Mouse (Mus musculus) cerebellum, adult 11 months (tissue): ENCODE measurements around the gene Peli2.

Experiments
- DNase-seq: peaks from one replicate; pipeline ENCODE4 v3.0.0; 2022

The Peli2 gene

GRCm38 (mm10) chr14:48196804-48197203 lies 76.2 kb downstream of the Peli2 start:
- no peak for DNase-seq

- DNase-seq, result no peak
Measured at GRCm38 (mm10) chr14:48197287-48197686, 76.7 kb downstream of the Peli2 start.

- no peak for DNase-seq
Measured at GRCm38 (mm10) chr14:48198190-48198954, 77.7 kb downstream of the Peli2 start.

DNA sequence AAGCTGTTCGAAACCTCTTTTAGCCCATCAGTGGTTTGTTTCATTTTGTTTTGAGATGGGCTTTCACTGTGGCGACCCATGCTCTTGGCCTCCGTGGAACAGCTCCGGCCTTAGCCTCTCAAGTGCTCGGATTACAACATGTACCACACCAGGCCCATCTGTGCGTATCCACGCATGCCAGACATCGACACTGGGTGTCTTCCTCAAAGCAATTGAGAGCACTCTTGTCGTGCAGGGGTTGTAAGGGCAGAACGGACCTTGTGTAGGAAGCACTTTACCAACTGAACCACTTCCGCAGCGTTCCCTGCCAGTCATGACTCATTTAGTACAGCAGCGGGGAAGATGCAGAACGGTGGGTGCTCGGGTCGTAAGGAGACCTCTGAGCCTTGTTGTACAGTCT lies 78.3 kb downstream of the Peli2 start:
- no peak for DNase-seq

DNA sequence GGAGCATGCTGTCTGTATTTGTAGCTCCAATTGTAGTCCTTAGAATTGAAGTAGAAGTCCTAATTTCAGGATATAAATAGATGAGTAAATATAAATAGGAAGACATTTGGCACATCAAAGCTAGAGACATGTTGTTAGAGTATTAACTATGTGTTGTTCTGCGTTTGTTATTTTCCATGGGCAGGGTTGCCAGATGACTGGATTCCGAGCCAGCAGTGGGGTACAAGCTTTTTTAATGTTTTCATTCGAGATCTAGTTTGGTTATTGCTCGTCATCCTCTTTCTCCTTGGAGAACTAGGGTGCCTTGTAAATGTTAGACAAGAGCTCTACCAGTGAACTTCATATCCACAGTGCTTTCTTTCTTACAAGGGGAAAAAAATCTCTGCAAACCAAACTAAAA lies 78.9 kb downstream of the Peli2 start:
- DNase-seq, result no peak

DNA sequence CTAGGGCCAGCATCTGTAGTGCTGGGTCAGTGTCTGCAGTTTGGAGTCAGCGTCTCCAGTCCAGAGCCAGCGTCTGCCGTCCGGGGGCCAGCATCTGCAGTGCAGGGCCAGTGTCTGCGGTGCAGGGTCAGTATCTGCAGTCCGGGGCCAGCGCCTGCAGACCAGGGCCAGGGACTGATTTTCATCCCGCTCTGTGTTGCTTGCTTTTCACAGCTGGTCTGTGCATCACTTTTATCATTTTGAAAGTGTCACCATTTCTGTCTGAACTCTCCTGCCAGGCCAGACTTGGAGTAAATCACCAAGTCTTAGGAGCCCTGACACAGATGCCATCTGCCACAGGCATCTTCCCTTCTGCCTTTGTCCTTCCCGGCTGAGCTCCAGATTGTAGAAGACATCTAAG lies 79.7 kb downstream of the Peli2 start:
- DNase-seq, result no peak

DNA sequence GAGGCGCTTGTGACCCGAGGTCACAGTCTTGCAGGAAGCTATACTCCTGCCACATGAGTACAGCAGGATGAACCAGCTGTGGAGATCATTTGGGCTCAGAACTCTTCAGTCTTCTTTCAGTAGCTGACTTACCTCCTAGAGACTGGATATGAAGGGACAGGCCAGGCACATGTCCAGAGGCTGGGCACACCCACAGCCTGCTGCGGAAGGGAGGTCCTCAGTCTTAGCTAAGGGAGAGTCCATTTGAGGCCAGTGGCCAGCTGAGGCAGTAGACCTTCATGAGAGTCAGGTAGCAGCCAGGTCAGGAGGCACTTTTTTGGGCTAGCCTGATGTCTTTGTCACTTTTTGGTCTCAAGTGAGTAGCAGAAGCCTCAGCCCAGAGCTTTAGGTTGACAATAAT lies 80.2 kb downstream of the Peli2 start:
- DNase-seq, result no peak

DNA sequence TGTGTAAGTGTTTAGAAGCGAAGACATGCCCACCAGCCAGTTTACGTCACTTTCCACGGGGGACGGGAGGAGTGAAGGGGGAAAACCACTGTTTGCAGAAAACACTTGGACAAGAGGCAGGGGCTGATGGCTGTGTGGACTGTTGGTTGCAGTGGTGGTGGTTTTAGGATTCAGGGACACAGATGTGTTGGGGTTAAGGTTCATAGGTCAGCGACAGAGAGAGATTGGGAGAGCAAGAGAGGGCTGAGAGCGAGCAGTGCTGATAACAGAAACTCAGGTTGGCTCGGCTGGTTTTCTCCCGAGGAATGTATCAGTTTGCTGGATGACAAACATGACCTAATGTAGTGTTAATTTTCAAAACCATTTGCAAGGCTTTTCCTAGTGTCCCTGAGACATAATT lies 80.8 kb downstream of the Peli2 start:
- no peak for DNase-seq

DNA sequence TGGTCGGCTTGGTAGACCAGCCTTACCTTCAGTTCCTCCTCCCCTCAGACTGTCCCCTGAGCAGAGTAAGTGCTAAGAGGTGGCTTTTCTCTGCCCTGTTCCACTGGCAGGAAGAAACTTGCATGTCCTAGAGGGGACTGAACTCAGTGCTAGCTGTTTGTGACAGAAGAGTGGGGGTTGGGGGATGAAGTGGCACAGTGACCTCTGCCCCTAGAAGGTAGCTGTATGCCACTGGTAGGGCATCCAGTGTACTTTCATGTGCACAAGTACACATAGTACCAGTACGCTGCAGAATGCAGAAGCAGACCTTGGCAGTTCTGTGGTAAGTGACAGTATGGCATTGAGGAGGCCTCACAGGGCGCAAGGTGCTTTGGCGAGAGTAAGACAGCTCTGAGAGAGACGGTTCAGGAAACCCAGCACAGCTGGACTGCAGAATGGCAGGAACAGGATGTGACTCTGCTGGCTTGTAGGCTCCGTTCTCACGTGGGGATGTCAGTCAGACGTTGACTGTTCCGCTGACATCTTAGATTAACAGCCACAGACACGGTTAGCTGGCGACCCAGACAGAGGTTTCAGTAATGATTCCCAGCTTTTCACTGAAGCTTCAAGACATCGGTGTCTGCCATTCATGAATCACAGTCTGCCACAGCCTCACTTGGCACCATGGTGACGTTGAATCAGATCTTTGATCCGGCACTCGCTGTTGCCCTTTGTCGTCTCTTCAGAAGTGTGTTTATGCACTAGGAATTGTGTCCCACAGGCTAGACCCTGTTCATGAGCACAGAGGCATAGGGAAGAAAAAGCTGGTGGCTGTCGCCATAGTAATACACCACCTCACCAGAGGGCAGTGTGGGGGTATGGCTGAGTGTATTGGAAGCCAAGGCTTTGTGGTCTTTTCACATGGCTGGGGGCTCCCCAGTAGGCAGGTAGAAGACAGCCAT lies 81.7 kb downstream of the Peli2 start:
- no peak for DNase-seq

DNA sequence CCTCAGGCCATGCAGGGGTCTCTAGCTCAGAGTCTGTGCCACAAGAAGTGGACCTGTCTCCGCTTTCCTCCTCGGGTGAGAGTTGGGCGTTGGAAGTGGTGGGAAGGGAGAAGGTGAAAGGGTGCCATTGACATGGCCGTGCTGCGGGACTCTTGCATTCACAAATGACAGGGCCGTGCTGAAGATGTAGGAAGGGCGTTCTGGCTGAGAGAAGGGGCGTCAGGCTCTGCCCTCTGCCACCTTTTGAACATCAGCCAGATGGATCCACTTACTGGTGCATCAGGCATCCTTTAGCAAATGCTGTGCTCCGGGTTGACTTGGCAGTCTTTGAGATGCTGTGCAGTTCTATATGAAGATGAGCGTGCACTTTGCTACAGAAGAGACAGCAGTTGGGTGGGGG lies 84.4 kb downstream of the Peli2 start:
- no peak for DNase-seq

GRCm38 (mm10) chr14:48205635-48206034 lies 85.0 kb downstream of the Peli2 start:
- no peak for DNase-seq

GRCm38 (mm10) chr14:48207119-48207518 lies 86.5 kb downstream of the Peli2 start:
- DNase-seq, result no peak

DNA sequence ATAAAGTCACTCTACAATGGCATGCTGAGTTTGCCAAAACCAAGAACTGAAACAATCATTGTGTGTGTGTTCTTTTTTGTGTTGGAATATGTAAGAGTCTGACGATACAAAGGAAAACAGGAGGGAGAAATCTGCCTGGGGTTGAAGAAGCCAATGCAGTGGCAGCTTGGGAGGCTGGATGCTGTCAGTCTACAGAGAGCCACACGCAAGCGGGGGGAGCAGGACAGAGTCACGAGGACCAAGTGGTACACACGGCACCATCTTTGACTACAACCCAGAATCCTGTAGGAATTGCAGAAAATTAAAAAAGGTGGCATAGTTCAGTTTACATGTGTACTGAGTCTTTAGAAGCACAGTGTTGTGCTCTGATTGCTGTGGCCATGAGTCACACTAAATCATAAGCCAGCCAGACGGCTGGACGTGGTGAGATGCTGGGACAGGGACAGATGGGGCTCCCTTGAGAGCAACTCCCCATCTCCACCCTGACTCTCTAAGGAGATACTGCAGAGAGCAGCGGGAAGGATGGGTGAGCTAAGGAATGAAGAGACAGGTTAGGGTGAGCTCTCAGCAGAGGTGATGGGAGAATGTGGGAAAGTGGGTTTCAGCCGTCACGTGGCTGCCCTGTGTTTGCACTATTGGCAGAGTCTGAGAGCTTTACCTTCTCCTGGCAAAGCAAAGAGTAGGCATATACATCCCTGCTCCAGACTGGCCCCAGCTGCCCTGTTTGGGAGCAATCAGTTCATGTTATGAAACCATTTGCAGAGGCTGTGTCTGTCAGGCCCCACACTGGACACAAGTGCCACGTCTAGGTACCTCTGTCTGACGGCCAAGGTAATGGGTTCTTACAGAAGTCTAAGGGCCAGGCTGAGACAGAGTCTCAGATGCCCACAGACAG lies 87.4 kb downstream of the Peli2 start:
- no peak for DNase-seq

DNA sequence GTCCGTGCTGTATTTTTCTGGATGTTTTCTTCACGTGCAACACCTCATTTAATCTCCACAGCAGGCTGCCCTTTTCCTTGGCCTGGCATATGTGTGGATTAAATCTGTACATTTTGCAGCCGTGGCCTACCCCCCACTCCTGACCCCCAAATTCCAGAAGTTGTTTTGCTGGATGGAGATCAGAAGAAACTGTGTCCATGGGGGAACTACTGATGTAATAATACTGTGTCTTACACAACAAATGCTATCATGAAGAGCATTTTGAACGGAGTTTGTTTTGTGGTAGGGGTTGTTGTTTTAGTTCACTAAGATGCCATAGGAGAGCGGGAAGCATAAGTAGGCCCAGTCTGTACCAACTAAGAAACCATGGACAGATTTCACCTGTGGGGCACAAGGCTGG lies 88.8 kb downstream of the Peli2 start:
- DNase-seq, result no peak

- DNase-seq, result no peak
Measured at GRCm38 (mm10) chr14:48210089-48210488, 89.5 kb downstream of the Peli2 start.

DNA sequence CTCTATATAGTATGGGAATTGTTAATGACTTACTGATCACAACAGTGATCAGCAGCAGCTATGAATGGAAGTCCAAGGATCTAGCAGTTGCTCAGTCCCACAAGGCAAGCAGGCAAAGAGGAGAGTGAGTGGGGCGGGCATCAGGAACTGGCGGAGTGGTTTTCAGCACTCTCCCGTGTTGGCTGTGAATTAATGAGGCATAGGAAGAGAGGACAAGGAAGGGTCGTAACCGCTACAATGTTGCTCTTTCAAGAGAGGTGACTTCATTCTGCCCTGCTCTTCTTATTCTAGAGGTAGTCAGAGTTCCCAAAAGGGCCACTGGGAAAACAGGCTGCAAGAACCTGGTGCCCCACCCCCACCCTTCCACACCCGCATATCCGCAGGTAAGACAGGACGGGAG lies 90.9 kb downstream of the Peli2 start:
- DNase-seq, result no peak

DNA sequence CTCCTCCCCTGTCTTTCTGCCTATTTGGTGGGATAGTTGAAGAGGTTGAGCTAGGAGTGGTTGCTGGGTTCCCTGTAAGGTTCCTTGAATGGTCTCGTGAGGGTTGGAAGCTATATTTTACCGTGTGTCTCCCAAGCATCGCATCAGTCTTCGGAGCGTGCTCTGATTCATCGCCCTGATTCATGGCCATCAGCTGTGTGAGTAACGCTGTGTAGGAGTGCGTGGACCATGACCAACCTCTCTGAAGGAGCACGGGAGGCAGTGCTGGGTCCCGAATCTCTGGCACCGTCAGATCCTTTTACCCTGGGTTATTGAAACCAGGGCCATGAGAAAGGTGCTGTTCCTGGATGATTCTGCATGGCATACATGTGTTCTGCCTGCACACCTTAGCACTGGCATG lies 92.2 kb downstream of the Peli2 start:
- no peak for DNase-seq

DNA sequence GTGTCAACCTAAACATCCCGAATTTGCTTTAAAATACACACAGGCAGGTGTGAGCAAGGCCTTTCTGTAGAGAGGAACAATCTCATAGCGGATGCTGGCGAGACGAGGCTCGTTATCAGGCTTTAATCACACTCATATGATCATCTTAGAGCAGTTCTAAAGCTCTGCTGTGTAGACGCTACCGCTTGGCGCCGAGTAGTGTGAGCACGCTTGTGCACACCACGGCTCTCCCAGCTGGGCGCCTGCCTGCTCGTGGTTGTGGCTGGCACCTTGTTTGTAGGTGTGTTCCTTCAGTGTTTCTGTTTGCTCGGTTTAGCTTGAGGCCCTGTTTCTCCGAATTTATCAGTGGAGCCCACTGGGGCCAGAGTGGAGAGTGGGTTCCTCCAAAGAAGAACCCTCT lies 93.0 kb downstream of the Peli2 start:
- no peak for DNase-seq

DNA sequence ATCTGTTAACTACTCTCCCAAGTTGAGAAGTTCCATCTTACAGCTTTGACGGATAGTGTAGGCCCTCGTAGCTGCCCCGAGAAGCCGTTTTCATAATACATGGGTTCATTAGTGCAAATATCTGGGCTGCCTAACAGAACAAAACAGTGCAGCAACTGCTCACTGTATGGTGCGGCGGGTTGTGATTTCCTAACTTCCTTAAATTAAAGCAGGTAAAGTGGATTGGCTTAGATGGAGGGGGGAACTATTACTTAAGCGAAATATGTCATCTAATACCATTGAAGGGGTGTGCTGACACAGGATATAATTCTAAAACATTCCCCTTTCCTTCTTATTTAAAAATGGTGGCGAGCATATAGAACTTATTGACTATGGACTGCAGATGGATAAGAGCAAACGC lies 101.4 kb downstream of the Peli2 start:
- no peak for DNase-seq

DNA sequence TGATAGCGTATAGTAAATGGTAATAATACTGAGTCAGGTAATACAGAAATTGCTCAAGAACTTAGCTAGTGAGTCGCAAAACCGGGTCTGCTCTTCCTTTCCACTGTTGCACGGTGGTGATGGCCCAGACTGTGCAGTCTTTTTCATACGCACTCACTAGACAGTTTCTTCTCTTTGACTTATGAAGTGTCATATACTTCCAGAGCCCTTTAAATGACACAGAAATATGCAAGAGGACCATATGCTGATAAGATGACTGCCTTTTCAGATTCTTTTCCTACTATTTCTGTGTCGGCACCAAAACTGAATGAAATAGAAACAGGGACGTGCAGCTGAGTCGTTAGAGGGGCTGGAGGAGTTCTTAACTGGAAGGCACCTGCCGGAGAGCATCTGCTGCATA lies 102.1 kb downstream of the Peli2 start:
- DNase-seq, result no peak

- DNase-seq, result no peak
Measured at GRCm38 (mm10) chr14:48224203-48224602, 103.6 kb downstream of the Peli2 start.

GRCm38 (mm10) chr14:48224861-48225300 lies 104.3 kb downstream of the Peli2 start:
- peak; percentile 56 for DNase-seq

DNA sequence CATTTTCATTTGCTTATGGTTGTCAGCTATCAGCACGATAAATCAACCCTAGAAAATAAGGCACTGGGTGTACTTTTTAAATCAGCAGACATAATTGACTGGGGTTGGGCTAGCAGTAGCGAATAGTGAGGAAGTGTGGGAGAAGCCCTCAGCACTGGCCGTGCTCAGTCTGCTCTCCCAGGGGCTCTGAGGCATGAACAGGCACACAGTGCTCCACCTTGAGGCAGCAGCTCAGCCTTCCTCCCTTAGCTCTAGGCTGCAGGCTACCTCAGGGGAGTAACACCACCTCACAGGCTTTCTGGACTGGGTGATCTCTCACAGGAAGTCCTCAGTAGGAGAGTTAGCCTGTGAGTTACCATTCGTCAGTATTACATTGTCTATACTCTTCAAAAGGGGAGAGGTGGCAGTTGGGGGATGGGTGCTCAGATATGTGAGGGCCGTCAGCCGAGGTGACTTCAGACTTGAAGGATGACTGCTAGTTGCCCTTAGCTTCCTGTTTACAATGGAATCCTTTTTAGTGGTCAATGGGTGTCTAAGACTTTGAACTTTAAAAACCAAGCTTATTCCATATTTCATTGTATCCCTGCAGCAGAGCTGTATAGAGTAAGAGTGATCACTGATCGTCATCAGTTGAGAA lies 105.3 kb downstream of the Peli2 start:
- no peak for DNase-seq
